Mouse (Mus musculus) CD8-positive naive resting alpha-beta T cell, adult 2 months (primary cell): ENCODE results near the gene Nuak2.
A peak's percentile ranks its signal among the peaks of the same experiment; 100 is the strongest.

Source experiments
- DNase-seq, 2 experiments: peaks; one replicate each; pipeline ENCODE4 v3.0.0; 2022; ENCODE audit warnings: low read depth in 2 of 2, low spot score in 2 of 2

Nuak2 gene

GRCm38 (mm10) chr1:132298425-132298800 lies 17.5 kb upstream of the Nuak2 start, which contains the start of gene Klhdc8a:
Klhdc8a (plus strand) TSS chr1:132298626.
- peak in 1 of 2 experiments; percentile 7 for DNase-seq

GRCm38 (mm10) chr1:132298801-132299464 lies 17.0 kb upstream of the Nuak2 start:
- no peak for DNase-seq

GRCm38 (mm10) chr1:132299744-132300143 lies 16.2 kb upstream of the Nuak2 start:
- DNase-seq = no peak

GRCm38 (mm10) chr1:132301242-132301641 lies 14.7 kb upstream of the Nuak2 start:
- no peak for DNase-seq

DNA sequence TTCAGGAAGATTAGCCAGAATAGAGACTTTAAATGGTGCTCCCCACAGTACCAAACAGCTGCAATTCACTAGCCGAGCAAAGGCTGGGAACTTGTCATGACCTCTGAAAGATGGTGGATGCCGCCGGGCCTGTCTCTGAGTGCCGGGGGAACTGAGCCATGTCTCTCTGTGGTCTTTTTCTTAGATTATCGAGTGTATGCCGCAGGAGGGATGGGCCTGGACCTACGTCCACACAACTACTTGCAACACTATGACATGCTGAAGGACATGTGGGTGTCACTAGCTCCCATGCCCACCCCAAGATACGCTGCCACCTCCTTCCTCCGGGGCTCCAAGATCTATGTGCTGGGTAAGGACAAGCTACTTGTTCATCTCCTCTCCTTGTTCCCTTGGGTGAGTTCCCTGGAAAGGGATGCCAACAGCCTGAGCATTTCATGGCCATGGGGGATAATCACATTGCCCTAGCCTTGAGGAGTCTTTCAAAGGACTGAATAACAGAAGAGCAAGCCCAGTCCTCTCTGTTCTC lies 13.5 kb upstream of the Nuak2 start:
- no peak for DNase-seq

- no peak for DNase-seq
Measured at GRCm38 (mm10) chr1:132304618-132305214, 11.2 kb upstream of the Nuak2 start.

GRCm38 (mm10) chr1:132306160-132306559 lies 9.8 kb upstream of the Nuak2 start:
- no peak for DNase-seq

DNA sequence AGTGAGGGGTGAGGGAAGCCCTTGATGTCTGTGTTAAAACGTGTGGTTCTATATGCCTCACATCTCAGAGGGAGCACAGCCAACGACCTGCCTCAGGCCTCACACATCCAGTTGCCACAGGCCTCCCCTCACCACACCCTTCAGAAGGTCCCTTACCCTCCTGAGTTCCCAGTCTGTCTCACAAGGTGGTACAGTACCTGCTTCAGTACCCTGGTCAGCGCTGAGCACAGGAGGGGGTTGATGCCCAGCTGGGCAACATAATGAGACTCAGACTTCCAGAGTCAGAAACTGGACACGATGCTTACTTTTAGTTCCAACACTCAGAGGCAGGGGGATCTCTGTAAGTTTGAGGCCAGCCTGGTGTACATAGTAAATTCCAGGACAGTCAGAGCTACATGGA lies 9.1 kb upstream of the Nuak2 start:
- no peak for DNase-seq

DNA sequence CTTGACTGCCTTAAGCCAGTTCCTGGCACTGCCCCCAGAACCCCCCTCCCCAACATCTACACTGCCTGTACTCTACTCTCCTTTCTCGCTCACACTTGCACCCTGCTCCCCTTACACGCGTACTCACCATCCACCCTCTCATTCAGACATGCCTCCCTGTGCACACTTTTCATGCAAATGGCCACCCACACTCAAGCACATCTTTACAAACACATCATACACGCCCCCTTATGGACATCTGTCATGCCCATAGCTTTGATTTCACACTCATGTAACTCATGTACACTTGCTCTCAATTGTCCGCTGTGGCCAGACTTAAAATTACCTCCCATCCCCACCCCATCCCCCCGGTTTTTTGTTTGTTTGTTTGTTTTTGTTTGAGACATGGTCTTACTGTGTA lies 8.0 kb upstream of the Nuak2 start:
- DNase-seq = no peak

DNA sequence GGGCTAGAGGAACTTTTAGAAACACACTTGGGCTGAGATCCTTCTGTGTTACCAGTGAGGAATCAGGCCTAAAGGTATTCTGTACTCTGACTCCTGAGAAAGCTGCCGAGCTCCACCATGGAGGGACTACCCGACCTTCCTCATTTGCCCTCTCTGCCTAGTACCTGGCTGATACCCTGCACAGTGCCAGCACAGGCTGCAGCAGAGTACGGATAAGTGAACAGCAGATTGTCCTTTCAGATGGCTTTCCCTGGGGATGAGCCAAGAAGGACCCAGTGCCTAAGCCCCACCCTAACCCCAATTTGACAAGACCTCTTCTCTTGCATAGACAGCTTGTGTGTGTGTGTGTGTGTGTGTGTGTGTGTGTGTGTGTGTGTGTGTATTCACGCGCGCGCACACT lies 7.3 kb upstream of the Nuak2 start:
- no peak for DNase-seq

DNA sequence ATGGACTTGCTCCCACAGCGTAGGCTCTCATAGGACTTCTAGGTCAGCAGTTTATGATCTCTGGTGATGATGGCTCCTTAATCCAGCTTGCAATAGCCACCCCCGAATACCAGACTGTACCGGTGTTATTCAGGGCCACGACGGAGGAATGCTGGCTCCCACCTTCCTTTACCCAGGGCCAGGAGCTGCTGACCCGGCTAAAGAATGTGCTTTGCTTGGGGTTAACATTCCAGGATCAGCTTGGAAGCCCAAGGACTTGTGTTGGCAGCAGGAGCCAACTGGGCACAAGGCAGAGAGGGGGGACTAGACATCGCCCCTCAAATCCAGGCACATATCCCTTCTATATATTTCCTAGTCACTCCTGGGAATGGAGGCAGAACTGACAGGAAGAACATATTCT lies 5.2 kb upstream of the Nuak2 start:
- no peak for DNase-seq

- peak; percentile 10 for DNase-seq
Measured at GRCm38 (mm10) chr1:132311174-132311859, 4.6 kb upstream of the Nuak2 start.

GRCm38 (mm10) chr1:132312043-132312442 lies 3.9 kb upstream of the Nuak2 start:
- DNase-seq = no peak

DNA sequence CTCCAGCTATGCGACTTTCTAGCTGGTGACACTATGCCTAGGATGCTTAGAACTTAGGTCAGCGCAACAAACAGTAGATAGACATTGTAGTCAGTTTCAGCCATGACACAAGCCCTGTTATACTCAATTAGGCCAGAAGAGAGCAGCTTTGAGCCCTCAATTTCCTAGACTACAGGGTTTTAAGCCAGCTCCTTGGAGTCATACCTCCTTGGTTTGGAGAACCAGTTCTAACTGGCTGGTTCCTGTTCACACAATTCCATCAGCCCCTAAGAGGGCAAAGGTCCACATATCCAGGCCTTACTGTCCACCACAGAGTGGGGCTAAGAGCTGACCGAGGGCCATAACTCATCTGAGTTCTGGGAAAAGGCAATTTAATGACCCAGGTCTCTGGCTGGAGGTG lies 3.2 kb upstream of the Nuak2 start:
- peak; percentile 19 to 50 for DNase-seq

GRCm38 (mm10) chr1:132316625-132316994 lies 684 bp downstream of the Nuak2 start:
- no peak for DNase-seq

GRCm38 (mm10) chr1:132317413-132317812 lies 1.5 kb downstream of the Nuak2 start:
- DNase-seq = no peak

DNA sequence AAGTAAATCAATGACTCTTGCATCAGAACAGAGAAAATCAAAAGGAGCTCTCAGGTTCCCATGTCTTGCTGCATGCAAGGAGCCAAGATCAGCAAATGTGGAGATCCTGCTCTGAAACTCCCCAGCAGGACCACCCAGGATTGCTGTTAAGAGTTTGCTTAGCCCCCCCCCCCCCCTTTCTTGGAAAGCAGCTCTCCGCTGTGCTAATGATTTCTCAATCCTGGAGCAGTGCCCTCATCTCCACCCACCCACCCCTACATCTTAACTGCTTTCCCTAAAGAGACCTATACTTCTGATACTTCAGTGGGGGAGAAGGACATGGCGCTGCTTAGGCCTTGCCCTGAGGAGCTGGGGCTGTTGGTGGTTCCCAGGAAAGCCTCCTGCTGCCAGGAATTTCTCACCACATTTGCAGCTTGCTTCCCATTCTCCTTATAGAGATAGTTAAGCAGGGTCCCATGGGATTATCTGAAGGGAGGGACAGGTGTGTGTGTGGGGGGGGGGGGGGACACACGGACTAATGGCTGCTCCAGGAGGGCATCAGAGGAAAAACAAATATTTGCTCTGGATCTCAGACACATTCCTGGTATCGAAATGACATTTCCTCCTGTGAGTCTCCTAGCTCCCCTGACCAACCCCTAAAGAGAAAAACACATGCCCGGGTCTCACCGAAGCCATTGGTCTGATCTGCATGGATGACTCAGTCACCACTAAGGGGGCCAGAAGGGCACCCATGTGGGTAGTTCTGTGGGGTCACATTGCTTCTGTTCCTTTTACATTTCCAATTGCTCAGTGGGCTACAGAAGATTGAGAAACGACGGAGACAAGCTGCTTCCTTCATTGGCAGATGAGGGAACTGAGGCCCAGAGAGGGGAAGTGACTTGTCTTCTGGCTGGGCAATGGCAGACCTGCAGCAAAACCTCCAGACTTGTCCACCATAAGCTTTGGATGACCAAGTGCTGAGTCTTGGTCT lies 2.3 kb downstream of the Nuak2 start:
- no peak for DNase-seq

- no peak for DNase-seq
Measured at GRCm38 (mm10) chr1:132319242-132319641, 3.3 kb downstream of the Nuak2 start.

GRCm38 (mm10) chr1:132321821-132322580 lies 6.1 kb downstream of the Nuak2 start:
- DNase-seq = no peak
